In genomic region chr10:93463611-93464010, GRCm38 (mm10) we compare ENCODE assay signal across 14 mouse cellular contexts. TPM values are rescaled to one million over a fixed set of nuclear protein-coding genes. Genes with fewer than 3 reads are reported as not detected.
"Had no signal": no experiment of that assay in that cellular context is flagged by ENCODE, and none has a peak within 500 bp of the region (broad histone marks: within the 10 kb centered on the region; RNA-seq: fewer than 3 reads in every experiment).

No protein-coding gene starts in this region.

- DNase-seq: liver, embryonic 13.5 days; liver, postnatal 0 days; lung, adult 2 months; lung, postnatal 14 days; lung, postnatal 36 days; right cerebral cortex, postnatal 14 days; right cerebral cortex, postnatal 4 days; spleen, adult 18-20 months; thymus, adult 18-20 months; thymus, postnatal 14 days; thymus, postnatal 36 days had no signal

- ATAC-seq: liver, postnatal 0 days; lung, postnatal 0 days; midbrain, embryonic 15.5 days had no signal

RNA-seq across cellular contexts. Expression of gene Hal, which starts 25.0 kb away (rescaled TPM):
- total RNA-seq: monocyte, adult 5-6 weeks had no signal
